In genomic region chr12:52615703-52616102, GRCm38 (mm10) we compare ENCODE assay signal across 19 mouse cellular contexts.
DNase-seq lines count a peak whose midpoint lies in the region; ATAC-seq and TF ChIP-seq lines count a peak whose summit lies in the region.
"Had no signal": no experiment of that assay in that cellular context is flagged by ENCODE, and none has a peak within 500 bp of the region (broad histone marks: within the 10 kb centered on the region; RNA-seq: fewer than 3 reads in every experiment).

No protein-coding gene starts in this region.

- TF ChIP-seq RAD21 in CH12.LX (IDR thresholded peaks at IDR 0.05; ENCODE audit: low read depth, low read length), result no peak

- DNase-seq in CD4-positive helper T cell, adult 2 months (ENCODE audit: low read depth, low spot score), result peak; percentile 30
- peak; percentile 35 for DNase-seq in CH12.LX (ENCODE audit: extremely low read depth)
- DNase-seq in induced T-regulatory cell, adult 2 months (ENCODE audit: low read depth), result peak; percentile 37
- DNase-seq in spleen, adult 18-20 months, result no peak
- DNase-seq: adrenal gland, adult 8-10 months; adrenal gland, postnatal 36 days; cerebellum, adult 8-10 months; cerebellum, postnatal 14 days; gastrocnemius, postnatal 10 days; heart, adult 18-20 months; heart, postnatal 10 days; heart, postnatal 4 days had no signal

- 33% methylated on average over 3 of the region's 3 CpGs for WGBS in small intestine, adult 2 months
- WGBS in forebrain, embryonic 13.5 days, result 85% methylated on average over 3 of the region's 3 CpGs
- WGBS in intestine, embryonic 15.5 days, result 71% methylated on average over 3 of the region's 3 CpGs

- ATAC-seq in forebrain, embryonic 13.5 days, result no peak
- no peak for ATAC-seq in intestine, embryonic 15.5 days
- ATAC-seq: forebrain, embryonic 16.5 days had no signal

- H3K9ac ChIP-seq in CH12.LX (ENCODE audit: insufficient read depth, low read depth), result no peak overlapping the region
- H3K9ac ChIP-seq in forebrain, embryonic 13.5 days, result no peak overlapping the region
- no peak overlapping the region for H3K9ac ChIP-seq in intestine, embryonic 15.5 days
- H3K9ac ChIP-seq: embryonic facial prominence, embryonic 12.5 days; hindbrain, embryonic 13.5 days had no signal

- H3K4me3 ChIP-seq in CH12.LX (replicated peaks in 1 of 3; ENCODE audit: low read depth in 2 of 3, low read length in 2 of 3, poor library complexity in 1 of 3), result peak overlapping the region in 1 of 3 experiments; percentile 19
- H3K4me3 ChIP-seq in small intestine, adult 2 months (ENCODE audit: low read depth, low read length), result no peak overlapping the region
- no peak overlapping the region for H3K4me3 ChIP-seq in forebrain, embryonic 13.5 days
- no peak overlapping the region for H3K4me3 ChIP-seq in intestine, embryonic 15.5 days (replicated peaks)
- H3K4me3 ChIP-seq: embryonic facial prominence, embryonic 12.5 days; heart, embryonic 10.5 days; hindbrain, embryonic 13.5 days had no signal

- no peaks in the 10 kb centered on the region for H3K36me3 ChIP-seq in CH12.LX (replicated peaks in 1 of 2; ENCODE audit: control insufficient read depth in 1 of 2, insufficient read depth in 1 of 2, low read length in 1 of 2)
- no peaks in the 10 kb centered on the region for H3K36me3 ChIP-seq in small intestine, adult 2 months (ENCODE audit: control insufficient read depth, insufficient read depth, low read length)
- H3K36me3 ChIP-seq in forebrain, embryonic 13.5 days (ENCODE audit: poor library complexity, severe bottlenecking), result no peaks in the 10 kb centered on the region
- H3K36me3 ChIP-seq in intestine, embryonic 15.5 days, result no peaks in the 10 kb centered on the region
- H3K36me3 ChIP-seq: embryonic facial prominence, embryonic 12.5 days; heart, embryonic 10.5 days; hindbrain, embryonic 13.5 days had no signal

- dilution Hi-C loops in CH12.LX (cut with MboI; ENCODE audit: extremely low pct_ligation_motif_present, extremely low pct_unique_long_range_greater_than_20kb, low sequenced_read_pairs), result no loop called here

- TF ChIP-seq EP300 in CH12.LX (IDR thresholded peaks at IDR 0.05; ENCODE audit: low read length), result peak; percentile 68

- peak overlapping the region; percentile 54 for H3K4me2 ChIP-seq in CH12.LX (ENCODE audit: insufficient read depth, low read depth, poor library complexity, severe bottlenecking)
- H3K4me2 ChIP-seq in forebrain, embryonic 13.5 days, result no peak overlapping the region
- no peak overlapping the region for H3K4me2 ChIP-seq in intestine, embryonic 15.5 days (replicated peaks)
- H3K4me2 ChIP-seq: embryonic facial prominence, embryonic 12.5 days; hindbrain, embryonic 13.5 days had no signal

- no peaks in the 10 kb centered on the region for H3K79me2 ChIP-seq in CH12.LX (replicated peaks; ENCODE audit: control insufficient read depth, extremely low read depth, insufficient read depth, poor library complexity, severe bottlenecking)

- no peak overlapping the region for H3K27ac ChIP-seq in CH12.LX (ENCODE audit: insufficient read depth, low read depth)
- peak overlapping the region; percentile 32; the same call in 1 of the 2 replicates for H3K27ac ChIP-seq in small intestine, adult 2 months (ENCODE audit: insufficient read depth, low read depth, low read length)
- no peak overlapping the region for H3K27ac ChIP-seq in forebrain, embryonic 13.5 days
- H3K27ac ChIP-seq in intestine, embryonic 15.5 days, result no peak overlapping the region
- H3K27ac ChIP-seq: embryonic facial prominence, embryonic 12.5 days; heart, embryonic 10.5 days; hindbrain, embryonic 13.5 days had no signal

- in situ Hi-C loops in CH12.LX (cut with MboI; ENCODE audit: low pct_ligation_motif_present, low pct_unique_long_range_greater_than_20kb, low sequenced_read_pairs), result loop anchor here (25.0 kb wide), 1 partner anchor 228 kb away; no protein-coding TSS in a partner anchor

- H3K9me3 ChIP-seq in CH12.LX (replicated peaks; ENCODE audit: low read length), result no peaks in the 10 kb centered on the region
- H3K9me3 ChIP-seq in forebrain, embryonic 13.5 days (replicated peaks), result no peaks in the 10 kb centered on the region
- H3K9me3 ChIP-seq in intestine, embryonic 15.5 days, result no peaks in the 10 kb centered on the region
- H3K9me3 ChIP-seq: embryonic facial prominence, embryonic 12.5 days; heart, embryonic 10.5 days; hindbrain, embryonic 13.5 days had no signal

- no peak for TF ChIP-seq CTCF in CH12.LX (conservative IDR thresholded peaks at IDR 0.05 in 1 of 2, IDR thresholded peaks at IDR 0.05 in 1 of 2; ENCODE audit: low read depth in 2 of 2, low read length in 2 of 2)
- TF ChIP-seq CTCF in small intestine, adult 2 months (IDR thresholded peaks at IDR 0.05; ENCODE audit: extremely low read depth, insufficient read length, insufficient replicate concordance, low read depth, low read length), result no peak

- TF ChIP-seq POLR2A in CH12.LX (IDR thresholded peaks at IDR 0.05; ENCODE audit: low read depth, low read length), result no peak
- no peak for TF ChIP-seq POLR2A in small intestine, adult 2 months (IDR thresholded peaks at IDR 0.05; ENCODE audit: low read depth, low read length)

- H3K4me1 ChIP-seq in CH12.LX (ENCODE audit: control insufficient read depth in 1 of 2, insufficient read depth in 2 of 2), result peaks cover 0 to 11% of the 10 kb centered on the region in 2 experiments; a peak in 2 of 4 replicates
- H3K4me1 ChIP-seq in small intestine, adult 2 months (ENCODE audit: control insufficient read depth, insufficient read depth, insufficient read length, low read length), result peaks cover 5% of the 10 kb centered on the region; the same call in 1 of the 2 replicates
- H3K4me1 ChIP-seq in forebrain, embryonic 13.5 days, result no peaks in the 10 kb centered on the region
- H3K4me1 ChIP-seq in intestine, embryonic 15.5 days (replicated peaks), result no peaks in the 10 kb centered on the region
- H3K4me1 ChIP-seq: embryonic facial prominence, embryonic 12.5 days; heart, embryonic 10.5 days; hindbrain, embryonic 13.5 days had no signal

- no peaks in the 10 kb centered on the region for H3K27me3 ChIP-seq in CH12.LX (replicated peaks)
- H3K27me3 ChIP-seq in small intestine, adult 2 months (ENCODE audit: control insufficient read depth, insufficient read depth, low read length), result no peaks in the 10 kb centered on the region
- no peaks in the 10 kb centered on the region for H3K27me3 ChIP-seq in forebrain, embryonic 13.5 days
- no peaks in the 10 kb centered on the region for H3K27me3 ChIP-seq in intestine, embryonic 15.5 days (replicated peaks)
- H3K27me3 ChIP-seq: embryonic facial prominence, embryonic 12.5 days; hindbrain, embryonic 13.5 days had no signal

TF ChIP-seq in CH12.LX, 34 proteins besides CTCF, POLR2A, EP300 and RAD21:
- TF ChIP-seq MAFK (IDR thresholded peaks at IDR 0.05; ENCODE audit: insufficient replicate concordance, low read length) (no peak), SIN3A (IDR thresholded peaks at IDR 0.05; ENCODE audit: low read length) (no peak), KAT2A (IDR thresholded peaks at IDR 0.05; ENCODE audit: insufficient replicate concordance, low read length) (no peak), NELFE (IDR thresholded peaks at IDR 0.05; ENCODE audit: low read depth, low read length) (no peak), MXI1 (IDR thresholded peaks at IDR 0.05; ENCODE audit: low read depth, low read length) (no peak), CHD2 (IDR thresholded peaks at IDR 0.05; ENCODE audit: low read length) (no peak), USF2 (conservative IDR thresholded peaks at IDR 0.05; ENCODE audit: low read depth, low read length) (no peak), IRF4 (IDR thresholded peaks at IDR 0.05; ENCODE audit: low read depth, low read length) (peak; percentile 79), ETS1 (conservative IDR thresholded peaks at IDR 0.05; ENCODE audit: low read depth, low read length) (no peak), NRF1 (IDR thresholded peaks at IDR 0.05; ENCODE audit: low read depth, low read length) (no peak), PAX5 (IDR thresholded peaks at IDR 0.05; ENCODE audit: low read length) (no peak), HCFC1 (IDR thresholded peaks at IDR 0.05; ENCODE audit: low read depth, low read length) (no peak), GABPA (IDR thresholded peaks at IDR 0.05; ENCODE audit: insufficient replicate concordance, low read depth, low read length) (no peak), ZMIZ1 (IDR thresholded peaks at IDR 0.05; ENCODE audit: low read depth, low read length) (no peak), ZNF384 (IDR thresholded peaks at IDR 0.05; ENCODE audit: low read depth, low read length) (peak; percentile 97), JUND (conservative IDR thresholded peaks at IDR 0.05; ENCODE audit: low read depth, low read length) (peak; percentile 66)

Comparison
In these comparisons a context has a peak if more than half of its experiments do, and no peak if none do; other contexts are left out.
1. DNase-seq: peak in CD4-positive helper T cell, adult 2 months (single experiment), CH12.LX (single experiment) and induced T-regulatory cell, adult 2 months (single experiment); none in spleen, adult 18-20 months (0 of 2).